Mouse (Mus musculus): Measurements from ENCODE around the gene Eif3k.

Gene Eif3k

DNA sequence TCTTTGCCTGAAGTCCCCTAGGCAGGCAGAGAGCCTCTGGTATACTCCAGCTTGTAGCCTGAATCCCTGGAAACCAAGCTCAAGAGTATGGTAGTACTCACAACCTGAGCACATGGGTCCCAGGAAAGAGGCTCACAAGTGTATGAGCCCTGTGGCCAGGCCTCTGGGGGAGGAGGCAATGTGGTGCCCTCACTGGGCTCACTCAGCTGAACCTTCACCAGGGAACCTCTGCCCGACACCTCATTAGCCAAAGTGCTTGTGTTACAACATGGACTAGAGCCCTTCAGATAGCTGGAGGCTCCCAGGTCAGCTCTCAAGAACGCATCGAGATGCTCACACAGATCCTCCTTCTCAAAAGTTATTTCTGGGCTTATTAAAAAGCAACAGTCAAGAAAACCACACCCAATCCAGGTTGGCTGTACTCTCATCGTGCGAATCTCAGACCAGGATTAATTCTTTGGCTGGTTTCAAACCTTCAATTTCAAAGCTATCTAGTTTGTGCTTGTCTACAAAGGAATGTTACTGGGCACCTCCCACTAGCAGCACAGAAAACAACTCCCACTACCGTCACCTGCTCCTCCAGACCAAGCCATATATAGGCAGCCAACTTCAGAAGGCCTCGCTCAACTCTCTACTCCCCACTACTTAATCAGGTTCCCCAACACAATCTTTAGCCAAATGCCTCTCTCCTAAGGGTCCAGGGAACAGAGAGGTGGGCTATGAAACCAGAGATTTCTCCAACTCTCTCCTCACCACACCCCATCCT is 42.1 kb downstream of the Eif3k start:
- DNase-seq (ENCODE audit: low read depth, low spot score), result no peak

DNA sequence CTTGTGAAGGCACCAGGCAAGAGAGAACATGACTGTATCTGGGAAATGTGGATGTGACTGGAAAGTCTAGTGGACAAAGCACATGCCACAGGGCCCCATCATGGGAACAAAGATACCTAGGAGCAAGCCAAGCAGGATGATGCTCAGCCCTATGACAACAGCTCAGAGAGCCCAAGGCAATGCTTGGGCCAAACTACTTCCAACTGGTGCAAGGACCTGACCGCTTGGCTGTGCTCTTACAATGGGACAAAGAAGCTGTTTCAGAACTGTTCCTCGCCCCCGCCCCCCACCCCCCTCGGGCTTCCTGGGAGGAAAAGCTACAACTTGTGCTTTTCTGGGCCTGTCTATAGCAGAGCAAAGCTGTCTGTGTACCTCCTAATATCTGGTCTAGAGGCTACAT is 43.0 kb downstream of the Eif3k start:
- DNase-seq (ENCODE audit: low read depth, low spot score), result no peak

DNA sequence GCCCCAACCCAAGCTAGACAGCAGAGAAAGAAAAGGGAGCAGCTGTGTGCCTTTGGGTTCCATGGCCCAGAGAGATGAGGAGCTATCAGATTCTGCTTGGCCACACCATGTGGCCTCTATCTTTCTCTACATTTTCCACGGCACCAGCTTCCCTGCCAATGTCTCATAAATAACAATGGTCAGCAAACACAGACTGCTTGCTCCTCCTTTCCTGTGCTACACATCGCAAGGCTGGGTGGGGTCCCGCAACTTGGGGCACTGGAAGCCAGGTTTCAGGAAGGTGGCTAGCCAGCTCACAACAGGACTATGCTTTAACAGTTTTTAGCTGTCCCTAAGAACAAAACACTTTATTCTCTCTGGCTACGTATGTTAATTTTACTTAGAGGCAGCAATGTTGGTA is 44.9 kb downstream of the Eif3k start:
- DNase-seq (ENCODE audit: low read depth, low spot score), result no peak

DNA sequence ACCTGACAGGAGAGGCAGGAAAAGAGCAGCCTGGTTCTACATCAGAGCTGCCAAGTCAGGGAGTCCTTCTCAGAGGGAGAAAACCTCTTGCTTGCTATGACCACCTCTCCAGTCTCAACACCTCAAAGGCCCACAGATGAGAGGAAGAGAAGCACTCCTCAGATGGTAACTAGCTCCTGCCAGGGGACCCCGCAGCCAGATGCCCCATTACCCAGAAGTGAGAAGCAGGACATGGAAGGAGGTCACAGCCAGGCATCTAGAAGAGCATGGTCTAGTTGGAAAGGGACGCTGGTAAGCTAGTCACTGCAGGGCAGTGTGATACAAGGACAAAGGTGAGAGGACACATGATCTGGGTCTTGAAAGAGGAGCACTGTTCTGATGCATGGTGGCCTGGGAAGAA is 47.8 kb downstream of the Eif3k start:
- no peak for DNase-seq (ENCODE audit: low read depth, low spot score)

DNA sequence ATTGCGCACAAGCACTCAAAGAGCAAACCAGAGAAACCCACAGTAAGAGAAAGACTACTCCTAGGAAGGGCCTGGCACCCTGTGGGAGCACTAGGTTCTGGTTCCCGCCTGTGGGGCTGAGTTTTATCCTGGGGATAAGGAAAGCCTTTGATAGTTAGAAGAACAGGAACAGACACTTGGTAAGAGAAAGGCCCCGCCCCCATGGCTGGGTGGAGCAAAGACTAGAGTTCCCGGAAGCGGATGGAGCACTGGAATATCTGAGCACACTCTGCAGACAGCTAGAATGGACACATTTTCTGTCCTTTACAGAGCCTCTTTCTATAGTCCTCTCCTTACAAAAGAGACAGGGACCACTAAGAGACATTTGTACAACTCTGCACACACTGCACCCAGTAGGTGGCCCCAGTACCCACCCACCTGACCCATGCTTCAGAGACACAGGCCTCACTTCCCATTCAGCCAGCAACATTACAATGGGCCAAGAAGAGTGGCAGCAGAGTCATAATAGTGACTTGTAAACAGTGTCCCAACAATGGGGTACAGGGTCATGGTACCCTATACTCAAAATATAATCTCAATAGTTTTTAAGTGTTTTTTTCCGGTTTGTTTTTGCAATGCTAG is 49.1 kb downstream of the Eif3k start:
- no peak for DNase-seq (ENCODE audit: low read depth, low spot score)

DNA sequence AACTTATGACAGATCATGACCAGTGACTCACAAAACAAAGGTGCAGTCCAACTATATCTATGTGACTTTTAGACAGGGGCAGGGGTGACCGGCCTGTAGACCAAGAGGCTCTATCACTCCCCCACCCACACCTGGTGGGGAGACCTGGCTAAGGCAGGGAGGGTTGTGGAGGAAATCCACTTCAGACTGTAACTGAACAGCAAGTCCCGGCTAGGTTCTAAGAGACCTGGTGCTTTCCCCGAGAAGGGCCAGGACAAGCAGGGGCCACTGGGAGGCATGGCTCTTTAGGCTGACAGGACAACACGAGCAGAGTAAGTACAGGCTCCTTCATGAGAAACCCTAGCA is 50.0 kb downstream of the Eif3k start:
- no peak for DNase-seq (ENCODE audit: low read depth, low spot score)

DNA sequence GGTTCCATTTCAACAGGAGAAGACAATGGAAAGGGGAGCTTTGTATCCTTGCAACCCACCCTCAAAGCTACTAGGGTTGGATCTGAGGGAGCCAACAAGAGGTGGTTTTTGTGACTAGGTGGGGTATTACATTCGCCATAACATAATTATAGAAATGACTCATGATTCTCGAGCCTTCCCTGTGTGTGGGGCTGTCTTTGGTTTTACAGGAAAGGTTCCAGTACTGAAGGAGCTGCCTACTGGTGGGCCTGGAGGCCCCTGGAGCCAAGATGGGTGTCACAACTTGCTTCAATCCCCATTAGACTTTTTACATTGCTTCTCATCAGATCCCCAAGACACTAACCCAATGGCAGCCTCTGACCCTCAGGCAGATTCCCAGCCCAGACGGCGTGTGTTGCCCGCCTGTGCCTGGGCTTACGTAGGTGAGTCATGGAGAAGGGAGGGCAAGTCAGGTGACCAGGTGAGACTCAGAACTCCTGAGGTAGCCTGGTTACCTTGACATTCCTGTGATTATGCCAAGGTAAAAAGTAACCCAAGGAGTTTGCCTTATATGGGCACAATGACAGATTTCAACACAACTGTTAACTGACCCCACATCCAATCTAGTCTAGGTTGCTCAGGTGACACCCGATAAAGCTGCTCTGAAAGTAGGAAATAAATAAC is 50.5 kb downstream of the Eif3k start:
- no peak for DNase-seq (ENCODE audit: low read depth, low spot score)

DNA sequence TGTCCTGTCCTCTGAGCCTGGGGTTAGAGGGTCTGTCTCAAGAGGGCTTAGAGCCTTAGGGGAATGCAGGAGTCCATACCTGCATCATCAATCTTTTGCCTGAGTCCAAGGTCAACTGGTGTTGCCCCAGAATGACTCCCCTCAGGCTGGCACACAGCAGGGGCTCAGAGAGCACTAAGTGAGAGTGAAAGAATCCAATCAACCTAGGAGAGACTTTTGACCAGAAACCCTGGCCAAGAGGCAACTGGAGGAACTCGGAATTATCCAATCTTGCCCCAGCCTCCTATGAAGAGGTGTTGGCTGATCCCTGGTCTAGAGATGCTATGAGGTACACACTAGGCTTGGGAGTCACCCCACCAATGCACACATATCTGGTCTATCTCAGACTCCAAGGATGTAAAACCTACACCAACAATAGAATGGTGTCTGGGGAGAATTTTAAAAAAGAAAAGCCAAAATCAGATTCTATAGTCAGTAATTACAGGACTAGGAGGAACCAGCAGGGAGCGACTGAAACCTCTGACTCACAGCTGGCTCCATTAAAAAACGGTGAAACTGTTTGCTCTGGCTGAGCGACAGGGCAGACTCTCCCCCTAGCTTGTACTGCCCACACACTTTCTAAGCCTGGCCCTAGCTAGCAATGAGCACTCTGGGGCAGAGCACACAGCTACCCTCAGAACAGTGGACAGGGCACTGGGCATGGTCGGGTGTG is 51.2 kb downstream of the Eif3k start:
- DNase-seq (ENCODE audit: low read depth, low spot score), result no peak

DNA sequence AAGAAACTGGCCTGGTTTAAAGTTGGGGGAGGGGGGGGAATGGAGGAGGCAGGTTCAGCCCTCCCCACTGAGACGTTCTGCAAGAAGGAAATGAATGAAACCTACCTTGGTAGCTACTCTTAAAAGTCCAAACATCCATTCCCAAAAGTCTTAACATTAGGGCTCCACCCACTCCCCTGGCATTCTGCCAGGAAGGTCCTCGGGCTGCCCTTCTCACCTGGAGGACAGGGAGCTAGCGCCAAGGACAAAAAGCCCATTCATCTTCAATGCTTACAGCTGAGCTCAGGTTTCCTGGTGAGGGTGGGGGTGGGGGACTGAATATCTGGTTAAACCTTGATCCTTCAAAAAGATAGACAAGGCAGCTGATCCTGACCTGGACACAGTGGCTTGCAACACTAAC is 52.3 kb downstream of the Eif3k start:
- DNase-seq (ENCODE audit: low read depth, low spot score), result no peak

DNA sequence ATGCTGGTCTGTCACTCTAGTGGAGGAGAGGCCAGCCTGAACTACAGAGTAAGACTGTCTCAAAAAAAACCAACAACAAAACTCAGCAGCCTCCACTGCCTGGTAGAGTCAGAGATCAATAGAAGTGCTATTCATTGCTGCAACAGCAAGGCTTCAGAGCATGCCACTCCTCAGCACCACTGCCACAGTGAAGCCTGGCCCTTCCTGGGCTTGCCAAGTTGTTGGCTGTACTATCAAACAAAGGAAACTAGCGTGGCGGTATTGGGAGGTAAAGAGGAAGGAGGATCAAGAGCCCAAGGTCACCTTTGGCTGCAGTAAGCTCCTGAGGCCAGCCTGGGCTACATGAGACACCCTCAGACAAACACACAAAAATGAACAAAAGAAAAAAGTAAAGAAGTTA is 55.5 kb downstream of the Eif3k start:
- DNase-seq (ENCODE audit: low read depth, low spot score), result no peak

DNA sequence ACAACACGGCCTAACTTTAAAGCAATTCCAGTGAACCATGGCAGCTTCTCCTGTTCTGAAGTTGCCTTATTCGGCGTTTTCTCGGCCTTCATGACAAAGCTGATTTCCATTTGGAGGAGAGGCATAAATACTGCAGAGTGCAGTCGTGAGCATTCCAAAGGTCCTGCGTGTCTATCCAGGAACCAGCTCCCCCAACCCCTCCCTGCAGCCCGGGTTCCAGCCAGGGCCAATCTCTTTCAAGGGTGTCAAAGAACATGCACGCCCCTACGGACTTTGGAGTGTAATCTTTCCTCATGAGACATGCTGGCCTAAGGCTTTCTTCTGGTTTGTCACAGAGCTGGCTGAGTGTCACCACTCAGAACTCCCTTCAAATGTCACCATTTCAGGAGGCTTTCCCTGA is 56.3 kb downstream of the Eif3k start:
- no peak for DNase-seq (ENCODE audit: low read depth, low spot score)

DNA sequence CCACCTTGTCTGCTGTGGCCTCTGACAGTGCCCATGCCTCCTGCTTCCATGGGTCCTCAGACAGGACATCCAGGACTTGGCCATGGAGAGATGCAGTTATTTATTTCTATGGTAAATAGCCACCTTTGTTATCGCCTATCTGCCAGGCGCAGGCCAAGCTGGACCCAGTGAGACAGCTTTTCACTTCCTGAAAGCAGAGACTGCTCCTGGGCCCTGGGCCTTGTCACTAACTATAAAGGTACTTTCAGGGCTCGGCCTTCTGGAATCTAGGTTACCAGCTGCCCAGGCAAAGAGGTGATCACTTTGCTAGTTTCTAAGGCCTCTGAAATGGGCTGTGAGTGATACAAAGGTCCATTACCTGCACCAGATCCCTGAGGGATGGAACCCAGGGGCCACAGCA is 56.9 kb downstream of the Eif3k start:
- no peak for DNase-seq (ENCODE audit: low read depth, low spot score)

DNA sequence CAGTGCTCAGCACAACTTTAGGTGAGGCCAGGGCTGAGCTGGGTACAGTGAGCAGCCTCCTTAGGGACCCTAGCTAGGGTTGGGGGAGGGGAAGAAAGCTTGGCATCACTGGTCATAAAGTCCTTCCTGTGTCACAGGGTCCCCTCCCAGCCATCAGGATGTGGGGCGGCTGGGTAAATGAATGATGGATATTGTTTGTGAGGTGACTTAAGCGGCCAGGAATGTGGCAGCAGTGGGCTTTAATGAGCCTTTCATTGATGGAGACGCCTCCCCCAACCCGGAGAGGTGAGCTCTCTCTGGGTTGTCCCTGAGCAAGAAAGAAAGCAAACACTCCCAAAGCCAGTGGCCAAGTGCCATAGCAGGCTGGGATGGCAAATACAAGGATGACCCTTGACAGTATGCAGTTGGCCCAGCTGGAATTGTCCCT is 57.8 kb downstream of the Eif3k start:
- DNase-seq (ENCODE audit: low read depth, low spot score), result no peak

DNA sequence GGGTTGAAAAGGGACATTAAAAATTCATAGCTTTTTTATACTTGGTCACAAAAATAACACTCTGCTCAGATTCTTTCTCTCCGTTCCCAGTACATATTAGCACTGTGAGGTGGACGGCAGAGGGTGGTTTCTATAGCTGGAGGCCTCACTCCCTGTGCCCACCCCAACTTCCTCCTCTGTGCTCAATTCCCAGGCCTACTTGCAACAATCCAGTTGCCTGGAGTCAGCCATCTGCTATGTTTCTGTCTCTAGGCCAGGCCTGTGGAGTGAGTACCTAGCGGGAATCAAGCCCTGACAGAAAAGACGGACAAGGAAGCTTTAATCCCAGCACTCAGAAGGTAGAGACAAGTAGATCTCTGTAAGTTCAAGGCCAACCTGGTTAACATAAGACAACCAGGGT is 59.1 kb downstream of the Eif3k start:
- no peak for DNase-seq (ENCODE audit: low read depth, low spot score)

DNA sequence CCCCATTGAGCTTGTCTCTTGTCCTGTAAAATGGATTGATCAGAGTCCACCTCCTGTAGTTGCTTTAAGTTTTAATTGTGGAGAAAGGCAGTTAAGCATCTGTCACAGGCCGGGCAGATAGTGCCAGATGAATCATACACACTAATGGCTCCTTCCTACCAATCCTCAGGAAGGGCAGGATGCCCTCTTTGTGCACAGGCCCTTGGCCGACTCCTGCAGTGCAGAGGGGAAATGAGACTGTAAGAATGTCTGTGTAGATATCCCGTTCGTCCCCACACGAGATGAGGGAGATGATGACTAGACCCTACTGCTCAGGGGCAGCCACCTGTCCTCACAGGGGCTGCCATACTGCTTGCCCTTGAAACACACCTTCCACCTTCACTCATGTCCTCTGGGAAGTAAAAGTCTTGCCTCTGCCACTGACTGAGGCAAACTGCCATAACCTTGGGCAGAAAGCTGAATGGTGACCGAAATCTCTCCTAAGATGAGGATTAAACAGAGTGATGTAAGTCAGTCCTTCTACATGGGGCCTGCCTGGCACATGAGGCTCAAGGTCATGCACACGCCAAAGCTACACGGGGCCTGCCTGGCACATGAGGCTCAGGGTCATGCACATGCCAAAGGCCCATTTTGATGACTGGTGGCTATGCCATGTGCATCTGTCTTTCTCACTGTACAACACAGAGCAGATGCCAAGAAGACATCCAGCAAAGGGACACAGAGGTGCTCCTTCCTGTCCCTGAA is 59.8 kb downstream of the Eif3k start:
- DNase-seq (ENCODE audit: low read depth, low spot score), result no peak

Measured in brain, embryonic 18.5 days (tissue).